Mouse (Mus musculus) hindbrain, embryonic 15.5 days (tissue): ENCODE data around the gene Aifm3. TPM values are rescaled to one million over a fixed set of nuclear protein-coding genes. Genes with fewer than 3 reads are reported as not detected.
A peak's percentile ranks its signal among the peaks of the same experiment; 100 is the strongest.
"Not testable (repeated sequence)": the region's sequence is repeated elsewhere in the genome, so short reads cannot be mapped to it uniquely, and the experiment has no call there.

ENCODE experiments used
- ATAC-seq: fragments of 200-750 bp; cut with Nextera tagmentation; 2 replicates; pipeline ENCODE4 v1.8.0; 2017; ENCODE audit warnings: low read depth, moderate number of reproducible peaks, moderate TSS enrichment; ENCODE audit not compliant: low FRiP score
- H3K27ac ChIP-seq: fragments of 300-500 bp; sonication (generic); replicated peaks from 2 replicates; pipeline ENCODE4 v1.5.1; 2015; ENCODE audit warnings: mild to moderate bottlenecking, inconsistent platforms
- H3K27me3 ChIP-seq: fragments of 300-500 bp; sonication (generic); 2 replicates; pipeline ENCODE4 v1.6.1; 2015; ENCODE audit warnings: control low read depth, inconsistent platforms
- H3K36me3 ChIP-seq: fragments of 300-500 bp; sonication (generic); 2 replicates; pipeline ENCODE4 v1.6.1; 2015; ENCODE audit warnings: control low read depth, inconsistent platforms
- H3K4me1 ChIP-seq: fragments of 300-500 bp; sonication (generic); replicated peaks from 2 replicates; pipeline ENCODE4 v1.6.1; 2015; ENCODE audit warnings: control low read depth, inconsistent platforms
- H3K4me2 ChIP-seq: fragments of 300-500 bp; sonication (generic); 2 replicates; pipeline ENCODE4 v1.6.1; 2015; ENCODE audit warnings: moderate library complexity, mild to moderate bottlenecking, inconsistent platforms
- H3K4me3 ChIP-seq: fragments of 300-500 bp; sonication (generic); 2 replicates; pipeline ENCODE4 v1.5.1; 2015; ENCODE audit warnings: mild to moderate bottlenecking, inconsistent platforms
- H3K9ac ChIP-seq: fragments of 300-500 bp; sonication (generic); 2 replicates; pipeline ENCODE4 v1.6.1; 2015; ENCODE audit warnings: inconsistent platforms
- H3K9me3 ChIP-seq: fragments of 300-500 bp; sonication (generic); 2 replicates; pipeline ENCODE4 v1.6.1; 2016; ENCODE audit warnings: control low read depth, inconsistent platforms
- WGBS: fragments of 180-500 bp; shearing (Covaris S2); methylation state at CpG from one replicate; pipeline ENCODE4 v1.1.7; 2015; 5-methylcytosine and 5-hydroxymethylcytosine counted together
- polyA plus RNA-seq: library from polyadenylated mRNA; unstranded; fragments of >200 nt; fragmentation: Nextera tagmentation; extraction: Ambion mirVana; gene quantifications from 2 replicates; pipeline ENCODE4 v1.2.1, GENCODE M21; 2015

The Aifm3 gene
- polyA plus RNA-seq, 1 experiment from 2014 or later, result 11.7 TPM

GRCm38 (mm10) chr16:17507018-17507552 is 17.7 kb downstream of the Aifm3 start:
- H3K4me2 ChIP-seq, result no peak overlapping the region
- H3K27ac ChIP-seq, result no peak overlapping the region
- peaks cover 2% of the 10 kb centered on the region; the same call in 1 of the 2 replicates for H3K36me3 ChIP-seq
- no peak overlapping the region for H3K9ac ChIP-seq
- H3K27me3 ChIP-seq, result no peaks in the 10 kb centered on the region
- 88% methylated on average over 5 of the region's 5 CpGs for WGBS
- H3K4me1 ChIP-seq, result peaks cover 23% of the 10 kb centered on the region
- H3K4me3 ChIP-seq, result no peak overlapping the region
- H3K9me3 ChIP-seq, result no peaks in the 10 kb centered on the region
- ATAC-seq, result no peak

GRCm38 (mm10) chr16:17508031-17508430 is 18.6 kb downstream of the Aifm3 start:
- peaks cover 10% of the 10 kb centered on the region for H3K36me3 ChIP-seq
- ATAC-seq, result peak; percentile 5; the same call in 1 of the 2 replicates
- H3K9ac ChIP-seq, result peak overlapping the region; percentile 64
- H3K27ac ChIP-seq, result peak overlapping the region; percentile 96
- WGBS, result 26% methylated on average over 3 of the region's 3 CpGs
- H3K4me2 ChIP-seq, result peak overlapping the region; percentile 78
- not testable (repeated sequence) for H3K27me3 ChIP-seq, H3K9me3 ChIP-seq
- peaks cover 23% of the 10 kb centered on the region for H3K4me1 ChIP-seq
- H3K4me3 ChIP-seq, result peak overlapping the region; percentile 64

- no peaks in the 10 kb centered on the region for H3K27me3 ChIP-seq
- H3K4me2 ChIP-seq, result peak within 1 kb of the TSS; percentile 78
- no peaks in the 10 kb centered on the region for H3K9me3 ChIP-seq
- peaks cover 17% of the 10 kb centered on the region for H3K36me3 ChIP-seq
- H3K4me1 ChIP-seq, result peaks cover 23% of the 10 kb centered on the region
- H3K4me3 ChIP-seq, result peak within 1 kb of the TSS; percentile 64
- peak within 1 kb of the TSS; percentile 64 for H3K9ac ChIP-seq
- under 1% methylated on average over 50 of the region's 50 CpGs for WGBS
- H3K27ac ChIP-seq, result peak within 1 kb of the TSS; percentile 96
- peak; percentile 97 for ATAC-seq
Observed at GRCm38 (mm10) chr16:17508546-17509239, 19.3 kb downstream of the Aifm3 start, which contains the start of gene Lztr1. TSS of gene Lztr1 (plus strand) at chr16:17508688.

- peak overlapping the region; percentile 96 for H3K27ac ChIP-seq
- peaks cover 23% of the 10 kb centered on the region for H3K4me1 ChIP-seq
- peak overlapping the region; percentile 78 for H3K4me2 ChIP-seq
- 10% methylated on average over 9 of the region's 9 CpGs for WGBS
- H3K36me3 ChIP-seq, result peaks cover 22% of the 10 kb centered on the region
- no peak; the same call in 1 of the 2 replicates for ATAC-seq
- peak overlapping the region; percentile 64 for H3K9ac ChIP-seq
- peak overlapping the region; percentile 64 for H3K4me3 ChIP-seq
- no peaks in the 10 kb centered on the region for H3K27me3 ChIP-seq
- H3K9me3 ChIP-seq, result no peaks in the 10 kb centered on the region
Observed at GRCm38 (mm10) chr16:17509240-17509597, 19.8 kb downstream of the Aifm3 start.

GRCm38 (mm10) chr16:17510143-17510542 is 20.7 kb downstream of the Aifm3 start:
- peak overlapping the region; percentile 64 for H3K9ac ChIP-seq
- no peaks in the 10 kb centered on the region for H3K9me3 ChIP-seq
- no peak for ATAC-seq
- peaks cover 23% of the 10 kb centered on the region for H3K4me1 ChIP-seq
- no peaks in the 10 kb centered on the region for H3K27me3 ChIP-seq
- peak overlapping the region; percentile 64 for H3K4me3 ChIP-seq
- H3K4me2 ChIP-seq, result peak overlapping the region; percentile 78
- WGBS, result 98% methylated on average over 2 of the region's 2 CpGs
- H3K27ac ChIP-seq, result no peak overlapping the region
- H3K36me3 ChIP-seq, result peaks cover 30% of the 10 kb centered on the region

- Histone ChIP-seq H3K36me3 (peaks cover 35% of the 10 kb centered on the region), H3K4me1 (peaks cover 23% of the 10 kb centered on the region), H3K4me2 (no peak overlapping the region), H3K27me3 (no peaks in the 10 kb centered on the region), H3K9ac (no peak overlapping the region), H3K27ac (no peak overlapping the region), H3K9me3 (no peaks in the 10 kb centered on the region), H3K4me3 (no peak overlapping the region)
- no peak for ATAC-seq
- WGBS, result 84% methylated on average over 2 of the region's 2 CpGs
Observed at GRCm38 (mm10) chr16:17510686-17511085, 21.3 kb downstream of the Aifm3 start.

GRCm38 (mm10) chr16:17511431-17511830 is 22.0 kb downstream of the Aifm3 start:
- H3K4me3 ChIP-seq, result no peak overlapping the region
- ATAC-seq, result no peak
- no peaks in the 10 kb centered on the region for H3K27me3 ChIP-seq
- peaks cover 43% of the 10 kb centered on the region for H3K36me3 ChIP-seq
- H3K9me3 ChIP-seq, result no peaks in the 10 kb centered on the region
- no peak overlapping the region for H3K27ac ChIP-seq
- 87% methylated on average over 4 of the region's 4 CpGs for WGBS
- peaks cover 23% of the 10 kb centered on the region for H3K4me1 ChIP-seq
- H3K9ac ChIP-seq, result no peak overlapping the region
- no peak overlapping the region for H3K4me2 ChIP-seq

GRCm38 (mm10) chr16:17518910-17519309 is 29.5 kb downstream of the Aifm3 start:
- H3K27ac ChIP-seq, result no peak overlapping the region
- WGBS, result 85% methylated on average over 2 of the region's 2 CpGs
- H3K4me2 ChIP-seq, result no peak overlapping the region
- no peaks in the 10 kb centered on the region for H3K9me3 ChIP-seq
- no peak overlapping the region for H3K4me3 ChIP-seq
- H3K27me3 ChIP-seq, result no peaks in the 10 kb centered on the region
- ATAC-seq, result no peak
- no peaks in the 10 kb centered on the region for H3K4me1 ChIP-seq
- peaks cover 93% of the 10 kb centered on the region for H3K36me3 ChIP-seq
- H3K9ac ChIP-seq, result no peak overlapping the region

- Histone ChIP-seq H3K4me2 (no peak overlapping the region), H3K27ac (no peak overlapping the region), H3K27me3 (no peaks in the 10 kb centered on the region), H3K4me1 (peaks cover 4% of the 10 kb centered on the region; the same call in 1 of the 2 replicates), H3K9me3 (no peaks in the 10 kb centered on the region), H3K4me3 (no peak overlapping the region), H3K9ac (no peak overlapping the region), H3K36me3 (peaks cover 86% of the 10 kb centered on the region)
- ATAC-seq, result no peak
- 93% methylated on average over 11 of the region's 11 CpGs for WGBS
Observed at GRCm38 (mm10) chr16:17524156-17524555, 34.7 kb downstream of the Aifm3 start.

- no peak overlapping the region for H3K4me2 ChIP-seq
Observed at GRCm38 (mm10) chr16:17525524-17525923, 36.1 kb downstream of the Aifm3 start.

GRCm38 (mm10) chr16:17526223-17526622 is 36.8 kb downstream of the Aifm3 start:
- WGBS, result 94% methylated on average over 6 of the region's 6 CpGs
- Histone ChIP-seq H3K9me3 (no peaks in the 10 kb centered on the region), H3K27me3 (no peaks in the 10 kb centered on the region), H3K27ac (no peak overlapping the region), H3K36me3 (peaks cover 65% of the 10 kb centered on the region), H3K4me3 (no peak overlapping the region), H3K9ac (no peak overlapping the region), H3K4me1 (peaks cover 14% of the 10 kb centered on the region), H3K4me2 (no peak overlapping the region)
- ATAC-seq, result no peak

More at GRCm38 (mm10) chr16:17525524-17525923, 36.1 kb downstream of the Aifm3 start:
- ATAC-seq, result no peak
- no peaks in the 10 kb centered on the region for H3K9me3 ChIP-seq
- H3K9ac ChIP-seq, result no peak overlapping the region
- no peak overlapping the region for H3K4me3 ChIP-seq
- H3K27ac ChIP-seq, result no peak overlapping the region
- 84% methylated on average over 3 of the region's 3 CpGs for WGBS
- H3K4me1 ChIP-seq, result peaks cover 14% of the 10 kb centered on the region
- peaks cover 72% of the 10 kb centered on the region for H3K36me3 ChIP-seq
- no peaks in the 10 kb centered on the region for H3K27me3 ChIP-seq

GRCm38 (mm10) chr16:17527606-17528005 is 38.2 kb downstream of the Aifm3 start:
- peaks cover 52% of the 10 kb centered on the region for H3K36me3 ChIP-seq
- no peak overlapping the region for H3K4me2 ChIP-seq
- no peaks in the 10 kb centered on the region for H3K9me3 ChIP-seq
- H3K9ac ChIP-seq, result no peak overlapping the region
- no peak overlapping the region for H3K4me3 ChIP-seq
- no peak for ATAC-seq
- peaks cover 23% of the 10 kb centered on the region for H3K4me1 ChIP-seq
- no peak overlapping the region for H3K27ac ChIP-seq
- no peaks in the 10 kb centered on the region for H3K27me3 ChIP-seq
